Mouse (Mus musculus) heart, embryonic 13.5 days (tissue): ENCODE data around the gene Gm8279. TPM values are rescaled to one million over a fixed set of nuclear protein-coding genes. Genes with fewer than 3 reads are reported as not detected.
"Not testable (repeated sequence)": the region's sequence is repeated elsewhere in the genome, so short reads cannot be mapped to it uniquely, and the experiment has no call there.

Source experiments
- ATAC-seq: fragments of 200-750 bp; cut with Nextera tagmentation; 2 replicates; pipeline ENCODE4 v1.8.0; 2017; ENCODE audit warnings: moderate TSS enrichment; ENCODE audit not compliant: insufficient number of reproducible peaks, low FRiP score, low TSS enrichment; ENCODE audit errors: extremely low read depth
- H3K27ac ChIP-seq: fragments of 300-500 bp; sonication (generic); replicated peaks from 2 replicates; pipeline ENCODE4 v1.5.1; 2015; ENCODE audit warnings: moderate library complexity, mild to moderate bottlenecking, inconsistent platforms
- H3K27me3 ChIP-seq: fragments of 300-500 bp; sonication (generic); replicated peaks from 2 replicates; pipeline ENCODE4 v1.6.1; 2015; ENCODE audit warnings: mild to moderate bottlenecking, inconsistent platforms
- H3K36me3 ChIP-seq: fragments of 300-500 bp; sonication (generic); 2 replicates; pipeline ENCODE4 v1.6.1; 2015; ENCODE audit warnings: mild to moderate bottlenecking, inconsistent platforms
- H3K4me1 ChIP-seq: fragments of 300-500 bp; sonication (generic); 2 replicates; pipeline ENCODE4 v1.6.1; 2015; ENCODE audit warnings: inconsistent platforms
- H3K4me2 ChIP-seq: fragments of 300-500 bp; sonication (generic); 2 replicates; pipeline ENCODE4 v1.6.1; 2015; ENCODE audit warnings: inconsistent platforms, mild to moderate bottlenecking, moderate library complexity
- H3K4me3 ChIP-seq: fragments of 300-500 bp; sonication (generic); 2 replicates; pipeline ENCODE4 v1.5.1; 2015; ENCODE audit warnings: moderate library complexity, mild to moderate bottlenecking, inconsistent platforms
- H3K9ac ChIP-seq: fragments of 300-500 bp; sonication (generic); 2 replicates; pipeline ENCODE4 v1.6.1; 2015; ENCODE audit warnings: inconsistent platforms, mild to moderate bottlenecking, moderate library complexity
- H3K9me3 ChIP-seq: fragments of 300-500 bp; sonication (generic); 2 replicates; pipeline ENCODE4 v1.6.1; 2016; ENCODE audit warnings: inconsistent platforms
- WGBS: fragments of 180-500 bp; shearing (Covaris S2); methylation state at CpG from one replicate; pipeline ENCODE4 v1.1.7; 2015; ENCODE audit warnings: mixed read lengths; 5-methylcytosine and 5-hydroxymethylcytosine counted together
- polyA plus RNA-seq: library from polyadenylated mRNA; unstranded; fragments of >200 nt; fragmentation: Nextera tagmentation; extraction: Ambion mirVana; gene quantifications from 2 replicates; pipeline ENCODE4 v1.2.1, GENCODE M21; 2015

The Gm8279 gene
- not detected in 2 replicates for polyA plus RNA-seq

DNA sequence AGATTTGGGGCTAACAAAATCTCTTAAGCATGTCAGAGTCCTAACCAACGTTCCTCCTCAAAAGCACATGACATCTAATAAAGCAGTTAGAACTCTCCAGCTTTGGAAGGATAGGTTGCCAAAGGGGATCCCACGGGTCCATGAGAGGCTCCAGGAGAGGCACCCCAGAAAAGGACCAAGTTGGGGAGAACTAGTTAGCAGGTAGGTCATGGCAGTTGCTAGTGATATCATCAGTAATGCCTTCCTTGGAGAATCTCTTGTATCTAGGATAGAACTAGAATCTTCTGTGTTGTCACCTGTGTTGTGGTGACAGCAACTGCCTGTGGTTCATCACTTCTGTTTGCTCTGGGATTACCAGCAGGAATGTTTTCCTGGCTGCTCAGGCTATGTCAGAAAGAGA lies at the start of gene Gm8279:
Gm8279 (plus strand) TSS at position 301 of the 400 bp plus-strand sequence.
- WGBS, result 52% methylated on average over 2 of the region's 2 CpGs
- H3K27ac ChIP-seq, H3K4me3 ChIP-seq, ATAC-seq, H3K4me2 ChIP-seq, H3K4me1 ChIP-seq, H3K9me3 ChIP-seq, H3K27me3 ChIP-seq, H3K36me3 ChIP-seq, H3K9ac ChIP-seq: not testable (repeated sequence)

- no CpG with 5 or more reads among the region's 1 CpGs for WGBS
- not testable (repeated sequence) for H3K4me3 ChIP-seq, H3K4me2 ChIP-seq, H3K4me1 ChIP-seq, ATAC-seq, H3K9ac ChIP-seq, H3K36me3 ChIP-seq, H3K27me3 ChIP-seq, H3K27ac ChIP-seq, H3K9me3 ChIP-seq
Measured at GRCm38 (mm10) chr14:5164235-5164634, 32.9 kb downstream of the Gm8279 start, which contains the start of gene Gm3317. Gene Gm3317 (plus strand): TSS chr14:5164535.

GRCm38 (mm10) chr14:5185493-5185892 lies 54.2 kb downstream of the Gm8279 start, which contains the start of gene Gm8271:
Gene Gm8271 (plus strand): TSS chr14:5185793.
- not testable (repeated sequence) for H3K4me1 ChIP-seq, H3K36me3 ChIP-seq, H3K27ac ChIP-seq, H3K9me3 ChIP-seq, H3K27me3 ChIP-seq, H3K9ac ChIP-seq, ATAC-seq, H3K4me2 ChIP-seq, H3K4me3 ChIP-seq
- WGBS, result no CpG with 5 or more reads among the region's 3 CpGs

Other genes starting within 250 kb of the Gm8279 start
- 0.17 TPM in 1 of 2 replicates, not detected in the other for gene Gm3278, start 239.1 kb upstream of the Gm8279 start, polyA plus RNA-seq
- gene Gm8297, start 147.6 kb upstream of the Gm8279 start, polyA plus RNA-seq, result not detected in 2 replicates
- gene Gm3298, start 115.6 kb upstream of the Gm8279 start, polyA plus RNA-seq, result not detected in 2 replicates
- not detected in 2 replicates for gene 4930555G01Rik, start 80.9 kb upstream of the Gm8279 start, polyA plus RNA-seq
- gene Gm8281, start 60.5 kb upstream of the Gm8279 start, polyA plus RNA-seq, result 3.1 and 3.2 TPM in 2 replicates
- gene Gm3317, start 33.0 kb downstream of the Gm8279 start, polyA plus RNA-seq, result not detected in 2 replicates
- not detected in 2 replicates for gene Gm8271, start 54.3 kb downstream of the Gm8279 start, polyA plus RNA-seq
- gene Gm3526, start 129.1 kb downstream of the Gm8279 start, polyA plus RNA-seq, result not detected in 2 replicates
- not detected in 2 replicates for gene Gm3542, start 203.4 kb downstream of the Gm8279 start, polyA plus RNA-seq